Mouse (Mus musculus) limb, embryonic 13.5 days (tissue): Measurements from ENCODE around the gene Itih3. TPM values are rescaled to one million over a fixed set of nuclear protein-coding genes. Genes with fewer than 3 reads are reported as not detected.

Source experiments
- ATAC-seq: fragments of 200-750 bp; cut with Nextera tagmentation; 2 replicates; pipeline ENCODE4 v1.8.0; 2017; ENCODE audit warnings: low read depth, moderate number of reproducible peaks, moderate TSS enrichment; ENCODE audit not compliant: low FRiP score
- H3K27ac ChIP-seq: fragments of 300-500 bp; sonication (generic); 2 replicates; pipeline ENCODE4 v1.5.1; 2015; ENCODE audit warnings: inconsistent platforms, mild to moderate bottlenecking, moderate library complexity
- H3K27me3 ChIP-seq: fragments of 300-500 bp; sonication (generic); 2 replicates; pipeline ENCODE4 v1.6.1; 2015; ENCODE audit warnings: mild to moderate bottlenecking, inconsistent platforms
- H3K36me3 ChIP-seq: fragments of 300-500 bp; sonication (generic); 2 replicates; pipeline ENCODE4 v1.6.1; 2015; ENCODE audit warnings: inconsistent platforms, mild to moderate bottlenecking, moderate library complexity
- H3K4me1 ChIP-seq: fragments of 300-500 bp; sonication (generic); 2 replicates; pipeline ENCODE4 v1.6.1; 2015; ENCODE audit warnings: inconsistent platforms
- H3K4me2 ChIP-seq: fragments of 300-500 bp; sonication (generic); replicated peaks from 2 replicates; pipeline ENCODE4 v1.6.1; 2015; ENCODE audit warnings: inconsistent platforms, mild to moderate bottlenecking, moderate library complexity
- H3K4me3 ChIP-seq: fragments of 300-500 bp; sonication (generic); 2 replicates; pipeline ENCODE4 v1.5.1; 2015; ENCODE audit warnings: moderate library complexity, mild to moderate bottlenecking, inconsistent platforms
- H3K9ac ChIP-seq: fragments of 300-500 bp; sonication (generic); 2 replicates; pipeline ENCODE4 v1.6.1; 2015; ENCODE audit warnings: mild to moderate bottlenecking, inconsistent platforms
- H3K9me3 ChIP-seq: fragments of 300-500 bp; sonication (generic); 2 replicates; pipeline ENCODE4 v1.6.1; 2016; ENCODE audit warnings: inconsistent platforms
- WGBS: fragments of 180-500 bp; shearing (Covaris S2); methylation state at CpG from one replicate; pipeline ENCODE4 v1.1.7; 2015; 5-methylcytosine and 5-hydroxymethylcytosine counted together
- polyA plus RNA-seq: library from polyadenylated mRNA; unstranded; fragments of >200 nt; fragmentation: Nextera tagmentation; extraction: Ambion mirVana; gene quantifications from 2 replicates; pipeline ENCODE4 v1.2.1, GENCODE M21; 2015

The Itih3 gene
- polyA plus RNA-seq, 1 experiment from 2014 or later: 0.06 TPM

GRCm38 (mm10) chr14:30874095-30874700 is 49.4 kb downstream of the Itih3 start:
- Histone ChIP-seq H3K4me1 (peaks cover 43% of the 10 kb centered on the region), H3K27me3 (no peaks in the 10 kb centered on the region), H3K9me3 (no peaks in the 10 kb centered on the region), H3K4me2 (no peak overlapping the region), H3K4me3 (no peak overlapping the region), H3K9ac (no peak overlapping the region), H3K27ac (no peak overlapping the region), H3K36me3 (peaks cover 60% of the 10 kb centered on the region)
- no peak for ATAC-seq
- WGBS: 71% methylated on average over 16 of the region's 18 CpGs

- Histone ChIP-seq H3K9me3 (no peaks in the 10 kb centered on the region), H3K27ac (peak overlapping the region; percentile 82), H3K36me3 (peaks cover 62% of the 10 kb centered on the region), H3K4me2 (peak overlapping the region; percentile 35), H3K9ac (peak overlapping the region; percentile 43), H3K27me3 (no peaks in the 10 kb centered on the region), H3K4me3 (no peak overlapping the region), H3K4me1 (peaks cover 42% of the 10 kb centered on the region)
- ATAC-seq: peak; percentile 78
- WGBS: 44% methylated on average over 25 of the region's 25 CpGs
Measured at GRCm38 (mm10) chr14:30870206-30871147, 53.1 kb downstream of the Itih3 start.

DNA sequence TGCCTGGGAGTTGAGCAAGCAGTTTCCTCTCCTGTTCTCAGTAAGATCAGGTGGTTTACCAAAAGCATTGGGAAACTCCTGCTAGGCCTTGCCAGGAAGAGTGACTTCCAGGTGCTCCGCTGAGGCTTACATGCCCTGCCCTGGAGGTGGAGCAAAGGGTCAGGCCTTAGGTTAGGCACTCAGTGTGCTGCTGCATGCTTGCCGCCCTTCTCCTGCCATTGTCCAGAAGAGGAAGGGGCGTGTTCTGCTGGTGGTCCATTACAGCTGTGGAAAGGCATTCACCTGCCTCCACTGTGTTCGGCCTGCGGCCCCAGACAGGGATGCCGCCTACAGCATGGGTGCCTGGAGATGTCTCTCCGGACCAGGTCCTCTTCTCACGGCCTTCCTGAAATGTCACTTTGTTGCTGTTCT is 54.2 kb downstream of the Itih3 start:
- peak overlapping the region; percentile 82 for H3K27ac ChIP-seq
- no peaks in the 10 kb centered on the region for H3K27me3 ChIP-seq
- peaks cover 40% of the 10 kb centered on the region for H3K4me1 ChIP-seq
- no peak for ATAC-seq
- no peak overlapping the region for H3K4me3 ChIP-seq
- 79% methylated on average over 8 of the region's 8 CpGs for WGBS
- peak overlapping the region; percentile 32; the same call in 1 of the 2 replicates for H3K4me2 ChIP-seq
- H3K9me3 ChIP-seq: no peaks in the 10 kb centered on the region
- H3K36me3 ChIP-seq: peaks cover 64% of the 10 kb centered on the region
- peak overlapping the region; percentile 19; the same call in 1 of the 2 replicates for H3K9ac ChIP-seq

DNA sequence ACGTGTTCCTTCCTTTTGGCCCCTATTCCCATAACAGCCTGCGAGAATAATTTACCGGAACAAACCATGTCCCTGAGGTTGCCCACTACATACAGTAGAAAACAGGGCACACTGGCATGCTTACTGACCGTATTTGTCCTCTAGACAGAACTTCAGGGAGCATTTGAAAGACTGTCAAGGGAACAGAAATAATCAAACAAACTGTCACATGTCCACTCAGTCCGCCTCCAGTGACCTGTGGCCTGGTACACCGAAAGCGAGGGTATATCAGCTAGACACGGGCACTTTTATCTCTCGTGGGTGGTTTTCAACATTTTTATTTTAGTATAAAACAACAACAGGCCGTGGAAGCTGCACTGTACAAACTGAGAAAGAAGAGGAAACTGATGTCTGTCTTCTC is 54.7 kb downstream of the Itih3 start:
- no peaks in the 10 kb centered on the region for H3K9me3 ChIP-seq
- H3K36me3 ChIP-seq: peaks cover 63% of the 10 kb centered on the region
- H3K4me2 ChIP-seq: no peak overlapping the region
- 91% methylated on average over 10 of the region's 10 CpGs for whole genome bisulfite sequencing
- no peak overlapping the region for H3K9ac ChIP-seq
- peaks cover 35% of the 10 kb centered on the region for H3K4me1 ChIP-seq
- no peak overlapping the region for H3K4me3 ChIP-seq
- no peaks in the 10 kb centered on the region for H3K27me3 ChIP-seq
- ATAC-seq: no peak
- H3K27ac ChIP-seq: peak overlapping the region; percentile 82; the same call in 1 of the 2 replicates

DNA sequence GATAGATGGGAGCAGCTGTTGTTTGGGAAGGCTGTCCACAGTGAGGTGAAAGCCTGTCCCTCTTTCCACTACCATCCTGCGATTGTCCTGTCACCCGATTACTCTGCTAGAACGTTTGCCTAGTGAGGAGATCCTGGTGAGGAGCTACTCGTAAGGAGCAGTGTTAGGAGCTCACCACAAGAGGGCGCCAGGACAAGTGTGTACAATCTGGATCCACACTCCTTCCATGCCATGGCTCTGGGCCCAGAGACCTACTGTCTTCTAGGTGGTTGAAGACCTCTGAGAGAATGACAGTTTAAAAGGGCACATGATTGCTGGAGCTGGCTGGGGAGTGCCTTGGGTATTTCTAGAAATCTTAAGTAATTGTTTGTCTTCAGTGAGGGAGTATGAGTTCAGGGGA is 56.5 kb downstream of the Itih3 start:
- Histone ChIP-seq H3K36me3 (peaks cover 56% of the 10 kb centered on the region), H3K27me3 (no peaks in the 10 kb centered on the region), H3K27ac (no peak overlapping the region), H3K4me3 (no peak overlapping the region), H3K9me3 (no peaks in the 10 kb centered on the region), H3K9ac (no peak overlapping the region), H3K4me1 (peaks cover 28% of the 10 kb centered on the region), H3K4me2 (no peak overlapping the region)
- WGBS: 35% methylated on average over 5 of the region's 5 CpGs
- no peak for ATAC-seq

DNA sequence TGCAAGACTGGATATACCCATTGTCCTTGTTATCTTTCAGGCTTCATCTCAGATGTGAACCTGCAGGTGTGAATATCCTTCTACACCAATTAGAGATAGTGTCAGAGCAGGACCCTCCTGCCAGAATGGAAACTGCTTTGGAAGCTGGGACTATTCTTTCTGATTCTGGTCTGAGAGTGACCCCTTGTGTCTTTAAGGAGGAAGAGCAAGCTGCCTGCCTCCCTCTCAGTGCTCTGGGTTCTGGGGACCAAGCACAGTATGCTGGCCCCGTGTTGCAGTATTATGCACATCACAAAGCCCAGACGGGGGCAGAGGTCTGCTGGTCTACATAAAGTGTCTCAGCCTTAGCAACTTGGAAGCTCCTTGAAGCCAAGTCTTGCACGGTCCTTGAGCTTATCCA is 58.2 kb downstream of the Itih3 start:
- Histone ChIP-seq H3K4me3 (no peak overlapping the region), H3K27me3 (no peaks in the 10 kb centered on the region), H3K36me3 (peaks cover 48% of the 10 kb centered on the region), H3K9me3 (no peaks in the 10 kb centered on the region), H3K27ac (no peak overlapping the region), H3K4me2 (no peak overlapping the region), H3K4me1 (peaks cover 17% of the 10 kb centered on the region), H3K9ac (no peak overlapping the region)
- ATAC-seq: no peak
- WGBS: 67% methylated on average over 3 of the region's 3 CpGs

GRCm38 (mm10) chr14:30862368-30862767 is 61.2 kb downstream of the Itih3 start:
- Histone ChIP-seq H3K9me3 (0 out of 2 replicates have a peak, but pooled peaks cover 4% of the 10 kb centered on the region), H3K27me3 (no peaks in the 10 kb centered on the region), H3K4me1 (no peaks in the 10 kb centered on the region), H3K36me3 (peaks cover 48% of the 10 kb centered on the region), H3K9ac (no peak overlapping the region), H3K4me2 (no peak overlapping the region), H3K27ac (no peak overlapping the region), H3K4me3 (no peak overlapping the region)
- 90% methylated on average over 9 of the region's 9 CpGs for WGBS
- ATAC-seq: no peak

DNA sequence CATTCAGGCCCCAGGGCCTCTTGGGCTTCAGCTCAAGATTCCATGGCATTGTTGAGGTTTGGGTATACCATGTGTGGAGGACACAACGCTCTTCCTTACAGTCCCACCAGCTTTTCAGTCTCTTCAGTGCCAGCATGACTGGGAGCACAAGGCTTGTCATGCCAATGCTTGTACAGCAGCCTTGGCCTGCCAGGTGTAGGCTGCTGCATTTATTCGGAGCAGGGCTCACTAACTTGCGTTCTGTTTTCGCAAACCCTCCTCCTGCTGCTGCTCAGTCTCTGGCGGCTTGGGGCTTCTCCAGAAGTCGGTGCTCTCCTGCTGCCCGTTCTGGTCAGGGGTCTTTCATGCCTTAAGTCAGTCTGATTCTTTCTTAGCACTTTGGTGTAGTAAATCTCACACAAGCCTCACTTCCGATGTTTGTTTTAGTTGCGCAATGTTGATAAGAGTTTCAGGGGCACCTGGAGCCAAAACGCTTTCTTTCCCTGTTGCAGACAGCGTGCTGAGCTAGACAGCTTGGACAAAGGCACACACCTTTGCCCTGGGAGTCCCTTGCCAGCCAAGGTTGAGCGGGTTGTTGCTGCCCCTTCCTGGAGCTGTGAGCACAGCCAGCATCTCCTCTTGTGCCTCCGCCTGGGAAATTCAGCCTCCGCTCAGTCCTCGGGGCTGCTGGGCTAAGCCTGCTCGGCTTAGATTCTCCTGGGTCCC is 62.0 kb downstream of the Itih3 start:
- ATAC-seq: no peak
- Histone ChIP-seq H3K4me2 (no peak overlapping the region), H3K9ac (no peak overlapping the region), H3K36me3 (peaks cover 43% of the 10 kb centered on the region), H3K9me3 (0 out of 2 replicates have a peak, but pooled peaks cover 4% of the 10 kb centered on the region), H3K27ac (no peak overlapping the region), H3K4me3 (no peak overlapping the region), H3K4me1 (no peaks in the 10 kb centered on the region), H3K27me3 (no peaks in the 10 kb centered on the region)
- 72% methylated on average over 16 of the region's 16 CpGs for WGBS

Other genes with a start within 250 kb of the Itih3 start
- 15.3 and 15.5 TPM in 2 replicates for gene Sfmbt1, start 208.9 kb downstream of the Itih3 start, polyA plus RNA-seq
- 30.4 and 32.4 TPM in 2 replicates for gene Tmem110, start 98.2 kb downstream of the Itih3 start, polyA plus RNA-seq
- 13.1 and 13.9 TPM in 2 replicates for gene Mustn1, start 44.6 kb downstream of the Itih3 start, polyA plus RNA-seq
- 0.06 TPM in 2 replicates for gene Itih4, start 37.3 kb downstream of the Itih3 start, polyA plus RNA-seq
- 0.06 TPM in 1 of 2 replicates, not detected in the other for gene Itih1, start 19.5 kb upstream of the Itih3 start, polyA plus RNA-seq
- gene Nek4, start 27.6 kb upstream of the Itih3 start, polyA plus RNA-seq: 15.0 and 15.7 TPM in 2 replicates
- gene Glt8d1, start 77.6 kb upstream of the Itih3 start, polyA plus RNA-seq: 64.8 and 67.2 TPM in 2 replicates
- gene Spcs1, start 77.9 kb upstream of the Itih3 start, polyA plus RNA-seq: 398 and 413 TPM in 2 replicates
- gene Pbrm1, start 95.4 kb upstream of the Itih3 start, polyA plus RNA-seq: 148 and 156 TPM in 2 replicates
- gene Gnl3, start 95.4 kb upstream of the Itih3 start, polyA plus RNA-seq: 115 and 120 TPM in 2 replicates
- gene Smim4, start 205.2 kb upstream of the Itih3 start, polyA plus RNA-seq: 68.5 and 70.1 TPM in 2 replicates
- gene Nt5dc2, start 207.3 kb upstream of the Itih3 start, polyA plus RNA-seq: 341 and 354 TPM in 2 replicates
- 26.2 and 29.4 TPM in 2 replicates for gene Stab1, start 244.9 kb upstream of the Itih3 start, polyA plus RNA-seq